Mouse (Mus musculus): ENCODE data around the gene Odc1.

Gene Odc1

DNA sequence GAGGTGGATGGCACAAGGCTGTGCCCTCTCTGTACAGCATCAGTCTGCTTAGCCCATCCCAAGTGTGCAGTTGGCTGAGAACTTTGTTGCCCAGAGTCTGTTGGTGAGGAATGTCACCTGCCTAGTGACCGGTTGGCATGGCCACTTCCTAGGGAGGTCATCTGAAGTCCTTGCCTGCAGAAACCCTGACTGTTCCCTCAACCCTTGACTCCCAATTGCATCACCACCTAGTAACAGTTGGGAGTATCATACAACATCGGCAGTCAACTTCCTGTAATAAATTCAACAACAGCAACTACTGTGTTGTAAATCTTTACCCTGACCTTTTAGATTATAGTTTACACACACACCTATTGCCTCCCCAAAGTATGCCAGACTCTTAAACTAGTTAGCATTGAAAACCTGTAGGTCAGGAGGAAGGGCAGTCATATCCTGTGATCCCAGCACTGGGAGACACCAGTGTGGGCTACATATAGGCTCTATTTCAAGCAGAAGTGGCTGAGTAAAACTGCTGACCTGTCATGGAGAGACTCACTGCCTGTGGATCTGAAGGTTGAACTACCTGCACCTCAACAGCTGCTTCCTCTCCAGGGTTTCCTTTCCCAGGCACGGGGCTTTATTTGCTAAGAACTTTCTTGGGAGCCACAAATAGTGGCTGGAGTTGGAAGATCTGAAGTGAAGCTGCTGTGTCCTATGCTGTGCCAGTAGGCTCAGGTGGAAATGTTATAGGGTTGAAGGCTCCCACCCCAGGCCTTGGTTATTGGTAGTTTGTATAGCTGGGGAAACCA, 6.8 kb downstream of the Odc1 start:
- no peak for DNase-seq

GRCm38 (mm10) chr12:17552420-17552819, 7.8 kb downstream of the Odc1 start:
- DNase-seq: no peak

DNA sequence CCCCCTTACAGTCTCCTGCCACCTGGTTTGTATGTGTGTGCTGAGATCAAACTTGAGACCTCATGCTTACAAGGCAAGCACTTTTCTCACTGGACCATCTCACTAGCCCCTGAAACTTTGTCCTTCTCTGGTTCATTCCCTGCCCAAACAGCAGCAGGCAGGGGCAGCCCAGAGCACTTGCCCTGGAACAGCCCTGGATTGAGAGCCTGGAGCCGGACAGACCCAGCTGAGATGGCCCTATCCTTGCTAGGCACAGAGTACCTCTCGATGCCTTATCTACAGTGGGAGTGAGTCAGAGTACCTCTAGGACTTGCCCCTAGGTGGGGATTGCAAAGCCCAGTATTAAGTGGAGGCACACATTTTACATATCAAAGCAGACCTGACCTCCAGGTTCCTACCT, 8.4 kb downstream of the Odc1 start:
- no peak for DNase-seq

GRCm38 (mm10) chr12:17553627-17554026, 9.0 kb downstream of the Odc1 start:
- no peak for DNase-seq

- peak; percentile 95 for DNase-seq
Observed at GRCm38 (mm10) chr12:17554200-17554951, 9.8 kb downstream of the Odc1 start.

DNA sequence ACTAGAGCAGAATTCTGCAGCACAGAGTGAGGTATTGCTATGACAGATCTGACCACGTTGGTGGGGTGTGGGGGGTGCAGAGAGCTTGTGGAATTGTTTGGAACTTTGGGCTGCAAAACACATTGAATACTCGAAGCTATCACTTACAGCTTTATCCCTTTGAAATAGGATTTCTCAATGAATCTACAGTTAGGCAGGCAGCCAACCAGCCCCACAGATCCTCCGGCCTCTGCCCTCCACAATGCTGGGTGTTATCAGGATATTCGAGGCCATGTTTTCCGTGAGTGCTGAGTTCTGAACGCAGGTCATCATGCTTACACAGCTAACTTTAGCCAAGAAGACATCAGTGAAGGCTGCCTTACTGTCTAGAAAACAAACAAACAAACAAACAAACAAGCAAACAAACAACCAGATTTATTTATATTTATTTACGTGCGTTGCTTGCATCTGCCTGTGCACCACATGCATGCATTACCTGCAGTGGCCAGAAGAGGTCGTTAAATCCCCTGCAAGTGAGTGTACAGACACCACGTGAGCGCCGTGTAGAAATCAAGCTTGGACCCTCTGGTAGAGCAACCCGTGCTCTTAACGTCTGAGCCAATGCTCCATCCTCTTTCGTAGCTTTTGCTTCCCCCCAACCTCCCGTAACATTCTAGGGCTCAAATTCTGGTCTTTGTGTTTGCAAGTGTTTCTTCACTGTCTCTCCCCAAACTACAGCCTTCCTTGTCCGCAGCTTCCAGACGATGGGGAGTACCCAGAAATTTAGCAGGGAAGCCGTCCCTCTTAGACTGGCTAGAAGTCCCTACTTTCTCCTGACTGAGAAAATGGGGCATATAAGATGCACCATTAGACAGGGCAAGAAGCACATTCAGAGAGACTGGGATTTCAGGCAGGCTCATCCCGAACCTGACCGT, 12.1 kb downstream of the Odc1 start:
- peak; percentile 89 for DNase-seq

DNA sequence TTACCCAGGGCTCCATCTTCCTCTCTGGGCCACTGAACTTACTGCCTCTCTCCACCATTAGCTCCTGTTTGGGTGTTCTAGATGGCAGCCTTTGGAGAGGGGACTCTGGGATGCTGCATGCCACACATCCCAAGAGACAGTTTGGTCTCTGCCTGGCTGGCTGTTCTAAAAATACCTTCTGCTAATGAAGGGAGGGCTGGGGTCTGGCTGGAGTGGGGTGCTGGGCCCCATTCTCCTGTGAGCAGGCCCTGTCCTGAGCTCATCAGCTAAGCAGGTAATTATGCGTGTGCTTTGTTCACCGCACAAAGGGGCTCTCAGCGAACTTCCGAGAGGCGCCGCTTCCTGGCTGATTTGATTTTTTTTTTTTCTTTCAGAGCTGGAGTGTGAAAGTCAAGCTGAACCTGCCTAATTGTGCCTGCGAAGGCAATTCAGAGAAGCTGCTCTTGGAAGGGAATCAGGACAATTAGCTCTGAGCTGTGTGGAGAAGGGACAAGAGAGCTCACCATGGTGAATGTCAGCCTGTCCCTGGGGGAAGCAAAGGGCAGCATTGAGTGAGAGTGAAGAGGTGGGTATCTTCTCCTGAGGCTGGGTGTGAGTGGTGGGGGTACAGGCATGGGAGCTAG, 12.9 kb downstream of the Odc1 start:
- no peak for DNase-seq

DNA sequence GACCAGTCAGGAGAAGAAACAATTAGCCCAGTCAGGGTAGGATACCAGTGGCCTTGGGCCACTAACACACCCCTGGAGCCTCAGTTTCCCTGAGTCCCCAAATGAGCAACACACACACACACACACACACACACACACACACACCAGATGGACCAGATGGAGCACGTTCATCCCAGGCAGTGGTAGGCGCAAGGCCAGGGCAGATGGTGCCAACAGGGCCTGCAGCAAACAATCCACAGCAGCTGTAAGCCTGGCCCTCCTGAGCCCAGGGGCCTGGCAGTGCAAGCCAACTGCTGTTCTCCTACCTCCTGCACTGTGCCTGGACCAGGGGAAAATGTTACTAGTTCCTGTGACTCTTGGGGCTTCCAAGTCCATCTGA, 13.4 kb downstream of the Odc1 start:
- no peak for DNase-seq

DNA sequence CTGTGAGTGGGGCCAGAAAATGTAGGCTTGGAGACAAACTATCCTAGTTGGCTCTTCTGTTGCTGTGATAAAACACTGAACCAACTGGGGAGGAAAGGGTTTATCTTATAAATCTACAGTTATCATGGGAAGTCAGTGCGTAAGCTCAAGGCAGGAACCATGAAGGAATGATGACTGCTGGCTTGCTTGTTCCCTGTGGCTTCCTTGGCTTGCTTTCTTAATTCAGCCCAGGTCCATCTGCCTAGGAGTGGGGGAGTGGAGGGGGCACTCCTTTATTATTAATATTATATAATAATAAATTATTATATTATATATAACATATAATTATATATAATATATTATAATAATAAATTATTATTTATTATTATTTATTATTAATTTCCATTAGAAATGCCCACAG, 17.8 kb downstream of the Odc1 start:
- no peak for DNase-seq

GRCm38 (mm10) chr12:17565393-17566045, 20.9 kb downstream of the Odc1 start:
- DNase-seq: no peak

DNA sequence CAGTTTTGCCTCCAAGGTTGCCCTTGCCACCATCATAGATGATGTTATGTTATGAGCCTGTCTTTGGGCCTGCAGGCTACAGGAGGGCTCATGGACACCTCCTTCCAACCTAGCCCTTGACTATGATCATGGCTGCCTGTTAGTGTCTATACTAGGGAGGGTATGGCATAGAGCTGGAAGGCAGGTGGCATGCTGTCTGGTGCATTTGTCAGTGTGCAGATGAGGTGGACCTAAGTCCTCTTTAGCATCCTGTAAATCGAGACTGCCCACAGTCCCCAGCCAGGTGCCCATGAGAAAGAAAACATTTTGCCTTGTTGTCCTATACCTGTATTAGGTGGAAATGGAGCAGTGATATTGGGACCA, 21.4 kb downstream of the Odc1 start:
- no peak for DNase-seq

DNA sequence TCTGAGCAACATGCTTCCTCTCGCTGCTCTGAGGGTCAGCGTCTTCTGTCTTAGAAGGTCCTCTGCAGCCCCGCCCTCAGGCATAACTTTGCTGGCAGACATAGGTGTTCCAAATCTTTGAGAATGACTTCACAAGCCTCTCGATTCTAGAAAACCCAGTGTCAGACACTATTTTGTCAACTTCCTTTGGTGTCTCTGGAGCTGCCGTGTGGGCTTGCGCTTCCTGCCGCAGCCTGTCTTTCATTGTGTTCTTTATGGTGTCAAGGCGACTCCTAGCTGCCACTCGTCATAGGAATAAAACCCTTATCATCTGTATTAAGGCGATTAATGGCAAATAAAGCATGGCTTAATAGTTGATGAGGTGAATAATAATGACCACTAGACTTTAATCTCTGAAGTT, 24.0 kb downstream of the Odc1 start:
- peak; percentile 40 for DNase-seq

DNA sequence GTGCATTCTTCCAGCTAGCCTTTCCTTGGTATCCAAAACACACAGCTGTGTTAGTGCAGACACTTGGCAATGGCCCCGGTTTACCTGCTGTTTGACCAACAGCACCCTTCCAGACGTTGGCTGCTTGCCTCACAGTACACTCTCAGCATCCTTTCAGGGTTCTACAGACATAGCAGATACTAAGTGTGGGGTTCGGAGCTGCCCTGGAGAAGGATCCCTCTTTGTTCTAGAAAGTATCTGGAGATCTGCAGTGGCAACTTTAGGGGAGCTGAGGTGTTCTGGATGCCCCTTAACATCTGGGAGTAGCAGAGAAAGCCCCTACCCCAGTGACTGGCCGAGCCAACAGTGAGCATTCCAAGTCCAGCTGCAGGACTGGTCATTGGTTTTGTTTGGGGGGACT, 30.0 kb downstream of the Odc1 start:
- no peak for DNase-seq

DNA sequence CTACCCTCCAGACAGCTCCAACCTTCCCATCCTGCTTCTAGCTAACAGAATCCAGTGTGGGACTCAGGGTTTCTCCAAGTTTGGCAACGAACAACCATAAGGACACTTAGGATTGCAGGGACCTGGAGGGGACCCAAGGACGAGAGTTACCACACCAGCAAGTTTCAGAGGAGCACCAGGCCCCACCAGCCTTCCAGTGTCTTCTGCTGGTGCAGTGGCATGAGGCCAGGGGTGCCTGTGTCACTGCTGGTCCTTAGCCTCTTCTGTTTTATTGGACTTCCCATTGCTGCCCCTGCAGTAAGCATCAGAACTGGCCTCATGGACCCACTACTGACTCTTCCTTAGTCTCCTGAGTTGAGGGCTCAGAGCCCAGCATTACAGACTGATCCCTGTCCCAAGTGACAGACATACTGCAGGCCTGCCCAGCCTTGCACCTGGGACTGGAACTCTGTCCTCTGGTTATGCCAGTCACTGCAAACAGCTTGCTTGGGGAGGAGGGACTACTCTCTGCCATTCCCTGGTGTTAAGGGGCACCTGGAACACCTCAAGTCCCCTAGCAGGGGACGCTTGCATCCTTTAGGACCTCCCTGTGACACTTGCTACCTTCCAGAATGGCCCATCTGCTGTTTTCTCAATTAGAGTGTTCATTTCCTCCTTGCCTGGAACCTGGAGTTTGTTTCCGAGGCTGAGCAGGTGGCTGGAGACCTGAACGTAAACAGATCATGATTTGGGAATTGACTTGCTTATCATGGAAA, 30.7 kb downstream of the Odc1 start:
- DNase-seq: no peak

GRCm38 (mm10) chr12:17576041-17576440, 31.4 kb downstream of the Odc1 start:
- DNase-seq: no peak

DNA sequence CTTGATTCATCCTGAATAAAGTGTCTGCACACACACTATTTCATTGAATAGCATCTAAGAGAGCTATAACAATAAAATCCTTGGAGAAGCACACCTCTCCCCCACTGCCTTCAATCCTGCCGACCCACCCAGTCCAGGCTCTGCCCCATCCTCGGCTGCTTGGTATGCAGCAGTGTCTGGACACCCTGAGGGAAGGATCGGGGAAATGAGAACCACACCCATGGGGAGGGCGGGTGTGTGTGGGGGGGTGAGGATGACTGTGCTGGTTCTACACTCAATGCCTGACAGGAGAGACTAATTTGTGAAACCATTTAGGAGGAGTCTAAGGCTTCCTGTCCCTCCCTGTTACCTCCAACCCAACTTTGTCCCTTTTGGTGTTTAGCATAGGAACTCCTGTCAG, 34.0 kb downstream of the Odc1 start:
- DNase-seq: no peak

GRCm38 (mm10) chr12:17581001-17581400, 36.4 kb downstream of the Odc1 start:
- no peak for DNase-seq

GRCm38 (mm10) chr12:17582406-17582805, 37.8 kb downstream of the Odc1 start:
- no peak for DNase-seq

DNA sequence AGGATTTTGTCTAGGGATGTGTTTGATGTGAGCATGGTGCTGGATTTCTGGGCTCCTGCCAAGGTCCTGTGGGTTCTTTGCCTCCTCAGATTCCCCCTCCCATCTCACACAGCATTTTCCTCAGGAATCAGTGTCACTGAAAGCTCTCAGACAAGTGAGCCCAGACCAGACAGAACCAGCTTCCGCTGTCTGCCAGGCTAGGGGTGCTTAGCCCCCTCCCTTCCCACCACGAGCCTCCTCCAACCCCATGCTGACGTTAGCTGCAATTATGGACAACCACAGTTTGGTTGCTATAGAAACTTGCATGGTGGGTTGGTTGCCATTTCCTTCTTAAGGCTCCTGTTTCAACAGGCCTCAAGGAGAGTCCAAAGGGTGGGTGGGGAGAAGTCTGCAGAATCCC, 39.3 kb downstream of the Odc1 start:
- DNase-seq: no peak

- DNase-seq: no peak
Observed at GRCm38 (mm10) chr12:17586011-17586410, 41.4 kb downstream of the Odc1 start.

DNA sequence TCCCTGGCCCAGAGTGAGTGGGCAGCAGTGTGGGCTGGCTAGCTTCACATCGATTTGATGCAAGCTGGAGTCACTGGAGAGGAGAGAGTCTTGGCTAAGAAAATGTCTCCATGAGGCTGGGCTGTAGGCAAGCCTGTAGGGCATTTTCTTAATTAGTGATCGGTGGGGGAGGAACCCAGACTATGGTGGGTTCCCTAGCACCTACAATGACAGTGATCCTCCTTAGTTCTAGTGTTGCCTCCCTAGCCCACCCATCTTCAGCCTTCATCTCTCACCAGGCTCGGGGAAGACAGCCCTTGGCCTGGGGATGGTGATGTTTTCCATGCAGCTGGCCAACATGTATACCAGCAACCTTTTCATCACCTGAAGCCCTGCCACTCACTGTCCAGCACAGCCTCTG, 43.8 kb downstream of the Odc1 start:
- no peak for DNase-seq
